Mouse (Mus musculus) spleen, embryonic (tissue): ENCODE data around the gene Myh11.

ENCODE experiments used
- CTCF ChIA-PET: fragments of 350-600 bp; sonication (Branson Sonifier 250); formaldehyde crosslinking; loops from one replicate; lab custom pipeline; 2022; lab: Charles Lee

Myh11 gene

GRCm38 (mm10) chr16:14291223-14291622 lies at the start of gene Myh11:
Gene Myh11 (minus strand): TSS chr16:14291372.
- CTCF ChIA-PET, result no interaction called here

- CTCF ChIA-PET, result no interaction called here
Measured at GRCm38 (mm10) chr16:14328156-14328555, 37.0 kb upstream of the Myh11 start.

- CTCF ChIA-PET, result no interaction called here
Measured at GRCm38 (mm10) chr16:14320494-14320893, 29.3 kb upstream of the Myh11 start.

- CTCF ChIA-PET, result no interaction called here
Measured at GRCm38 (mm10) chr16:14319681-14320080, 28.5 kb upstream of the Myh11 start.

- CTCF ChIA-PET, result no interaction called here
Measured at GRCm38 (mm10) chr16:14316884-14317876, 26.0 kb upstream of the Myh11 start, which contains the start of gene Fopnl. Gene Fopnl (minus strand): TSS chr16:14317405.

GRCm38 (mm10) chr16:14312914-14313313 lies 21.7 kb upstream of the Myh11 start:
- CTCF ChIA-PET, result no interaction called here

GRCm38 (mm10) chr16:14311371-14311770 lies 20.2 kb upstream of the Myh11 start:
- CTCF ChIA-PET, result interaction anchor here (0.6 kb wide), 1 partner anchor 67 kb away, joined by 3 read pairs; no protein-coding TSS in a partner anchor

- CTCF ChIA-PET, result no interaction called here
Measured at GRCm38 (mm10) chr16:14309833-14310232, 18.7 kb upstream of the Myh11 start.

GRCm38 (mm10) chr16:14308245-14309073 lies 17.3 kb upstream of the Myh11 start:
- CTCF ChIA-PET, result no interaction called here

- CTCF ChIA-PET, result no interaction called here
Measured at GRCm38 (mm10) chr16:14307373-14307772, 16.2 kb upstream of the Myh11 start.

- CTCF ChIA-PET, result no interaction called here
Measured at GRCm38 (mm10) chr16:14306451-14306850, 15.3 kb upstream of the Myh11 start.

GRCm38 (mm10) chr16:14304791-14305190 lies 13.6 kb upstream of the Myh11 start:
- CTCF ChIA-PET, result interaction anchor here (0.7 kb wide), 1 partner anchor 10 kb away, joined by 9 read pairs; no protein-coding TSS in a partner anchor

- CTCF ChIA-PET, result no interaction called here
Measured at GRCm38 (mm10) chr16:14303676-14304075, 12.5 kb upstream of the Myh11 start.

- CTCF ChIA-PET, result no interaction called here
Measured at GRCm38 (mm10) chr16:14303148-14303547, 12.0 kb upstream of the Myh11 start.

GRCm38 (mm10) chr16:14298461-14298860 lies 7.3 kb upstream of the Myh11 start:
- CTCF ChIA-PET, result no interaction called here

- CTCF ChIA-PET, result no interaction called here
Measured at GRCm38 (mm10) chr16:14297746-14298145, 6.6 kb upstream of the Myh11 start.

GRCm38 (mm10) chr16:14297137-14297536 lies 6.0 kb upstream of the Myh11 start:
- CTCF ChIA-PET, result no interaction called here

GRCm38 (mm10) chr16:14296544-14297124 lies 5.5 kb upstream of the Myh11 start:
- CTCF ChIA-PET, result no interaction called here

- CTCF ChIA-PET, result no interaction called here
Measured at GRCm38 (mm10) chr16:14295291-14295690, 4.1 kb upstream of the Myh11 start.

GRCm38 (mm10) chr16:14292205-14293199 lies 1.3 kb upstream of the Myh11 start:
- CTCF ChIA-PET, result no interaction called here
